Mouse (Mus musculus) midbrain, embryonic 12.5 days (tissue): ENCODE measurements around the gene Slamf9. TPM values are rescaled to one million over a fixed set of nuclear protein-coding genes. Genes with fewer than 3 reads are reported as not detected.

Source experiments
- ATAC-seq: fragments of 200-750 bp; cut with Nextera tagmentation; 2 replicates; pipeline ENCODE4 v1.8.0; 2017; ENCODE audit warnings: low read depth, moderate TSS enrichment, moderate library complexity; ENCODE audit not compliant: low FRiP score
- H3K27ac ChIP-seq: fragments of 300-500 bp; sonication (generic); replicated peaks from 2 replicates; pipeline ENCODE4 v1.5.1; 2016; ENCODE audit warnings: mild to moderate bottlenecking
- H3K27me3 ChIP-seq: fragments of 300-500 bp; sonication (generic); 2 replicates; pipeline ENCODE4 v1.6.1; 2016; ENCODE audit warnings: mild to moderate bottlenecking
- H3K36me3 ChIP-seq: fragments of 300-500 bp; sonication (generic); 2 replicates; pipeline ENCODE4 v1.6.1; 2016
- H3K4me1 ChIP-seq: fragments of 300-500 bp; sonication (generic); 2 replicates; pipeline ENCODE4 v1.6.1; 2016
- H3K4me2 ChIP-seq: fragments of 300-500 bp; sonication (generic); replicated peaks from 2 replicates; pipeline ENCODE4 v1.6.1; 2016; ENCODE audit warnings: mild to moderate bottlenecking, moderate library complexity
- H3K4me3 ChIP-seq: fragments of 300-500 bp; sonication (generic); 2 replicates; pipeline ENCODE4 v1.5.1; 2016; ENCODE audit warnings: mild to moderate bottlenecking
- H3K9ac ChIP-seq: fragments of 300-500 bp; sonication (generic); replicated peaks from 2 replicates; pipeline ENCODE4 v1.6.1; 2016; ENCODE audit warnings: mild to moderate bottlenecking, moderate library complexity
- H3K9me3 ChIP-seq: fragments of 300-500 bp; sonication (generic); 2 replicates; pipeline ENCODE4 v1.6.1; 2016; ENCODE audit warnings: mild to moderate bottlenecking
- WGBS: fragments of 180-500 bp; shearing (Covaris S2); methylation state at CpG from one replicate; pipeline ENCODE4 v1.1.7; 2016; 5-methylcytosine and 5-hydroxymethylcytosine counted together
- polyA plus RNA-seq: library from polyadenylated mRNA; unstranded; fragments of >200 nt; fragmentation: Nextera tagmentation; extraction: Ambion mirVana; gene quantifications from 2 replicates; pipeline ENCODE4 v1.2.1, GENCODE M21; 2016

Gene Slamf9
- polyA plus RNA-seq, 1 experiment from 2014 or later: 0.18 TPM

- Histone ChIP-seq H3K4me1 (no peaks in the 10 kb centered on the region), H3K36me3 (no peaks in the 10 kb centered on the region), H3K9ac (no peak overlapping the region), H3K27me3 (no peaks in the 10 kb centered on the region), H3K9me3 (no peaks in the 10 kb centered on the region), H3K27ac (no peak overlapping the region), H3K4me3 (no peak overlapping the region), H3K4me2 (no peak overlapping the region)
- WGBS: 87% methylated on average over 16 of the region's 16 CpGs
- no peak for ATAC-seq
Measured at GRCm38 (mm10) chr1:172463387-172464333, 11.5 kb upstream of the Slamf9 start.

- ATAC-seq: no peak
- 70% methylated on average over 11 of the region's 11 CpGs for WGBS
- no peaks in the 10 kb centered on the region for H3K36me3 ChIP-seq
- no peak overlapping the region for H3K9ac ChIP-seq
- no peaks in the 10 kb centered on the region for H3K4me1 ChIP-seq
- H3K27me3 ChIP-seq: no peaks in the 10 kb centered on the region
- no peak overlapping the region for H3K4me2 ChIP-seq
- H3K9me3 ChIP-seq: no peaks in the 10 kb centered on the region
- no peak overlapping the region for H3K4me3 ChIP-seq
- H3K27ac ChIP-seq: no peak overlapping the region
Measured at GRCm38 (mm10) chr1:172468301-172468877, 6.8 kb upstream of the Slamf9 start.

GRCm38 (mm10) chr1:172469373-172469772 is 5.8 kb upstream of the Slamf9 start:
- Histone ChIP-seq H3K9me3 (no peaks in the 10 kb centered on the region), H3K9ac (no peak overlapping the region), H3K27me3 (no peaks in the 10 kb centered on the region), H3K36me3 (no peaks in the 10 kb centered on the region), H3K4me2 (no peak overlapping the region), H3K4me1 (no peaks in the 10 kb centered on the region), H3K4me3 (no peak overlapping the region), H3K27ac (no peak overlapping the region)
- WGBS: 85% methylated on average over 5 of the region's 5 CpGs
- ATAC-seq: no peak

- 70% methylated on average over 8 of the region's 8 CpGs for WGBS
- ATAC-seq: no peak
- Histone ChIP-seq H3K4me2 (no peak overlapping the region), H3K4me3 (no peak overlapping the region), H3K4me1 (no peaks in the 10 kb centered on the region), H3K27me3 (no peaks in the 10 kb centered on the region), H3K36me3 (no peaks in the 10 kb centered on the region), H3K27ac (no peak overlapping the region), H3K9me3 (no peaks in the 10 kb centered on the region), H3K9ac (no peak overlapping the region)
Measured at GRCm38 (mm10) chr1:172469810-172470448, 5.2 kb upstream of the Slamf9 start.

GRCm38 (mm10) chr1:172472909-172473308 is 2.2 kb upstream of the Slamf9 start:
- Histone ChIP-seq H3K27ac (no peak overlapping the region), H3K36me3 (no peaks in the 10 kb centered on the region), H3K27me3 (no peaks in the 10 kb centered on the region), H3K9me3 (no peaks in the 10 kb centered on the region), H3K4me2 (no peak overlapping the region), H3K9ac (no peak overlapping the region), H3K4me3 (no peak overlapping the region), H3K4me1 (no peaks in the 10 kb centered on the region)
- ATAC-seq: no peak

GRCm38 (mm10) chr1:172474196-172474595 is 962 bp upstream of the Slamf9 start:
- H3K4me3 ChIP-seq: no peak overlapping the region
- H3K9me3 ChIP-seq: no peaks in the 10 kb centered on the region
- no peak for ATAC-seq
- H3K27me3 ChIP-seq: peaks cover 5% of the 10 kb centered on the region; the same call in 1 of the 2 replicates
- H3K9ac ChIP-seq: no peak overlapping the region
- no peaks in the 10 kb centered on the region for H3K4me1 ChIP-seq
- WGBS: 82% methylated on average over 3 of the region's 3 CpGs
- no peaks in the 10 kb centered on the region for H3K36me3 ChIP-seq
- H3K4me2 ChIP-seq: no peak overlapping the region
- no peak overlapping the region for H3K27ac ChIP-seq

GRCm38 (mm10) chr1:172478020-172478419 is 2.9 kb downstream of the Slamf9 start:
- Histone ChIP-seq H3K9ac (no peak overlapping the region), H3K4me2 (no peak overlapping the region)
- 79% methylated on average over 5 of the region's 5 CpGs for WGBS

GRCm38 (mm10) chr1:172480376-172480775 is 5.2 kb downstream of the Slamf9 start:
- Histone ChIP-seq H3K4me1 (peaks cover 31% of the 10 kb centered on the region), H3K27ac (no peak overlapping the region), H3K4me2 (no peak overlapping the region), H3K9me3 (no peaks in the 10 kb centered on the region), H3K9ac (no peak overlapping the region), H3K27me3 (peaks cover 18% of the 10 kb centered on the region), H3K4me3 (no peak overlapping the region), H3K36me3 (no peaks in the 10 kb centered on the region)
- WGBS: 89% methylated on average over 4 of the region's 4 CpGs
- ATAC-seq: no peak

More at GRCm38 (mm10) chr1:172478020-172478419, 2.9 kb downstream of the Slamf9 start:
- Histone ChIP-seq H3K27ac (no peak overlapping the region), H3K9me3 (no peaks in the 10 kb centered on the region), H3K36me3 (no peaks in the 10 kb centered on the region), H3K27me3 (peaks cover 18% of the 10 kb centered on the region), H3K4me1 (peaks cover 7% of the 10 kb centered on the region), H3K4me3 (no peak overlapping the region)
- ATAC-seq: no peak

GRCm38 (mm10) chr1:172481111-172481510 is 6.0 kb downstream of the Slamf9 start:
- Histone ChIP-seq H3K36me3 (no peaks in the 10 kb centered on the region), H3K4me1 (peaks cover 38% of the 10 kb centered on the region), H3K9ac (peak overlapping the region; percentile 80; the same call in 1 of the 2 replicates), H3K27ac (no peak overlapping the region), H3K27me3 (peaks cover 18% of the 10 kb centered on the region), H3K4me2 (peak overlapping the region; percentile 94), H3K9me3 (no peaks in the 10 kb centered on the region), H3K4me3 (peak overlapping the region; percentile 73)
- 19% methylated on average over 13 of the region's 13 CpGs for WGBS
- ATAC-seq: peak; percentile 0; the same call in 1 of the 2 replicates

GRCm38 (mm10) chr1:172481540-172482280 is 6.6 kb downstream of the Slamf9 start, which contains the start of gene Igsf9:
Igsf9 (plus strand) TSS chr1:172481788.
- WGBS: under 1% methylated on average over 38 of the region's 38 CpGs
- Histone ChIP-seq H3K27me3 (peaks cover 18% of the 10 kb centered on the region), H3K4me1 (peaks cover 44% of the 10 kb centered on the region), H3K9ac (peak within 1 kb of the TSS; percentile 80), H3K9me3 (no peaks in the 10 kb centered on the region), H3K4me2 (peak within 1 kb of the TSS; percentile 94), H3K27ac (peak within 1 kb of the TSS; percentile 68), H3K36me3 (no peaks in the 10 kb centered on the region), H3K4me3 (peak within 1 kb of the TSS; percentile 73)
- ATAC-seq: peak; percentile 93

- WGBS: 2% methylated on average over 12 of the region's 12 CpGs
- H3K4me1 ChIP-seq: peaks cover 52% of the 10 kb centered on the region
Measured at GRCm38 (mm10) chr1:172482518-172483360, 7.6 kb downstream of the Slamf9 start.

More at GRCm38 (mm10) chr1:172482518-172483360, 7.6 kb downstream of the Slamf9 start:
- Histone ChIP-seq H3K9me3 (no peaks in the 10 kb centered on the region), H3K4me2 (peak overlapping the region; percentile 94), H3K4me3 (peak overlapping the region; percentile 73), H3K36me3 (no peaks in the 10 kb centered on the region), H3K27ac (peak overlapping the region; percentile 68), H3K9ac (peak overlapping the region; percentile 80), H3K27me3 (peaks cover 18% of the 10 kb centered on the region)
- ATAC-seq: peak; percentile 7
